ENCODE assay signal across 10 mouse cellular contexts in genomic region chr15:91371859-91372394, GRCm38 (mm10).
DNase-seq lines count a peak whose midpoint lies in the region; ATAC-seq and TF ChIP-seq lines count a peak whose summit lies in the region.
"Had no signal": no experiment of that assay in that cellular context is flagged by ENCODE, and none has a peak within 500 bp of the region (broad histone marks: within the 10 kb centered on the region; RNA-seq: fewer than 3 reads in every experiment).

No protein-coding gene starts in this region.

- peaks cover 55% of the 10 kb centered on the region for H3K4me1 ChIP-seq in forebrain, embryonic 13.5 days
- H3K4me1 ChIP-seq in forebrain, embryonic 11.5 days (replicated peaks; ENCODE audit: control insufficient read depth, insufficient read depth, low read length) = 0 out of 2 replicates have a peak, but pooled peaks cover 2% of the 10 kb centered on the region
- peaks cover 46% of the 10 kb centered on the region for H3K4me1 ChIP-seq in neural tube, embryonic 15.5 days

- no peak for TF ChIP-seq CTCF in layer of hippocampus, adult 2 months (conservative IDR thresholded peaks at IDR 0.05)

- H3K27me3 ChIP-seq in forebrain, embryonic 13.5 days = no peaks in the 10 kb centered on the region
- no peaks in the 10 kb centered on the region for H3K27me3 ChIP-seq in forebrain, embryonic 11.5 days (ENCODE audit: control insufficient read depth, insufficient read depth, low read length)
- H3K27me3 ChIP-seq in neural tube, embryonic 15.5 days (replicated peaks) = no peaks in the 10 kb centered on the region
- H3K27me3 ChIP-seq: heart, embryonic 13.5 days; limb, embryonic 12.5 days had no signal

- H3K9ac ChIP-seq in forebrain, embryonic 13.5 days = no peak overlapping the region
- H3K9ac ChIP-seq in forebrain, embryonic 11.5 days (ENCODE audit: low read length) = no peak overlapping the region
- no peak overlapping the region for H3K9ac ChIP-seq in neural tube, embryonic 15.5 days (replicated peaks)
- H3K9ac ChIP-seq: heart, embryonic 13.5 days; limb, embryonic 12.5 days had no signal

- peak overlapping the region; percentile 84; the same call in 1 of the 2 replicates for H3K27ac ChIP-seq in forebrain, embryonic 13.5 days
- no peak overlapping the region for H3K27ac ChIP-seq in forebrain, embryonic 11.5 days (ENCODE audit: low read depth, low read length)
- H3K27ac ChIP-seq in layer of hippocampus, adult 2 months = peak overlapping the region; percentile 83
- H3K27ac ChIP-seq in neural tube, embryonic 15.5 days (replicated peaks) = peak overlapping the region; percentile 69
- H3K27ac ChIP-seq: heart, embryonic 13.5 days; limb, embryonic 12.5 days had no signal

- WGBS in forebrain, embryonic 13.5 days = 73% methylated on average over 7 of the region's 7 CpGs
- 82% methylated on average over 7 of the region's 7 CpGs for WGBS in forebrain, embryonic 11.5 days
- WGBS in neural tube, embryonic 15.5 days = 39% methylated on average over 7 of the region's 7 CpGs

- DNase-seq in forebrain, embryonic 11.5 days (ENCODE audit: low spot score) = no peak
- no peak for DNase-seq in layer of hippocampus, adult 2 months (ENCODE audit: low spot score in 2 of 2)
- no peak for DNase-seq in layer of hippocampus, adult 9-10 months (ENCODE audit: low spot score)
- peak; percentile 17 for DNase-seq in right cerebral cortex, postnatal 25 days
- DNase-seq in right cerebral cortex, adult 18-20 months = no peak
- no peak for DNase-seq in adrenal gland, postnatal 10 days

- H3K36me3 ChIP-seq in forebrain, embryonic 13.5 days (ENCODE audit: poor library complexity, severe bottlenecking) = no peaks in the 10 kb centered on the region
- H3K36me3 ChIP-seq in forebrain, embryonic 11.5 days (ENCODE audit: control insufficient read depth, insufficient read depth, low read length) = no peaks in the 10 kb centered on the region
- H3K36me3 ChIP-seq in neural tube, embryonic 15.5 days = no peaks in the 10 kb centered on the region
- H3K36me3 ChIP-seq: heart, embryonic 13.5 days; limb, embryonic 12.5 days had no signal

- H3K4me2 ChIP-seq in forebrain, embryonic 13.5 days = no peak overlapping the region
- no peak overlapping the region for H3K4me2 ChIP-seq in forebrain, embryonic 11.5 days (ENCODE audit: low read depth, low read length, severe bottlenecking)
- no peak overlapping the region for H3K4me2 ChIP-seq in neural tube, embryonic 15.5 days
- H3K4me2 ChIP-seq: heart, embryonic 13.5 days; limb, embryonic 12.5 days had no signal

- no peak overlapping the region for H3K4me3 ChIP-seq in forebrain, embryonic 13.5 days
- no peak overlapping the region for H3K4me3 ChIP-seq in forebrain, embryonic 11.5 days (ENCODE audit: low read depth, low read length)
- no peak overlapping the region for H3K4me3 ChIP-seq in layer of hippocampus, adult 2 months
- H3K4me3 ChIP-seq in neural tube, embryonic 15.5 days (replicated peaks) = no peak overlapping the region
- H3K4me3 ChIP-seq: heart, embryonic 13.5 days; limb, embryonic 12.5 days had no signal

- no peaks in the 10 kb centered on the region for H3K9me3 ChIP-seq in forebrain, embryonic 13.5 days (replicated peaks)
- H3K9me3 ChIP-seq in forebrain, embryonic 11.5 days (ENCODE audit: control insufficient read depth, low read length) = no peaks in the 10 kb centered on the region
- H3K9me3 ChIP-seq in neural tube, embryonic 15.5 days (replicated peaks) = no peaks in the 10 kb centered on the region
- H3K9me3 ChIP-seq: heart, embryonic 13.5 days; limb, embryonic 12.5 days had no signal

- no peak for ATAC-seq in forebrain, embryonic 13.5 days
- ATAC-seq in forebrain, embryonic 11.5 days (replicated peaks; ENCODE audit: low FRiP score) = no peak
- peak; percentile 62 for ATAC-seq in neural tube, embryonic 15.5 days (ENCODE audit: low FRiP score)
